Mouse (Mus musculus): Measurements from ENCODE around the gene Ankrd9. TPM values are rescaled to one million over a fixed set of nuclear protein-coding genes. Genes with fewer than 3 reads are reported as not detected.

The Ankrd9 gene
- total and polyA plus RNA-seq, 2 experiments from 2014 or later = 14.3 to 14.8 TPM

- Histone ChIP-seq H3K4me3 (ENCODE audit: low read length) (no peak overlapping the region), H3K9ac (replicated peaks; ENCODE audit: low read length) (no peak overlapping the region), H3K36me3 (ENCODE audit: insufficient read depth, low read length) (peaks cover 12% of the 10 kb centered on the region; the same call in 1 of the 2 replicates), H3K4me1 (ENCODE audit: insufficient read depth, low read length) (no peaks in the 10 kb centered on the region), H3K9me3 (ENCODE audit: low read length) (no peaks in the 10 kb centered on the region), H3K4me2 (ENCODE audit: low read depth, low read length) (no peak overlapping the region), H3K27me3 (ENCODE audit: insufficient read depth, low read length) (no peaks in the 10 kb centered on the region), H3K27ac (no peak overlapping the region)
- ATAC-seq (no peak), DNase-seq (ENCODE audit: low spot score) (no peak)
- 86% methylated on average over 6 of the region's 6 CpGs for WGBS
- TF ChIP-seq CTCF (IDR thresholded peaks at IDR 0.05; ENCODE audit: low read depth) = no peak
Observed at GRCm38 (mm10) chr12:110952628-110953385, 26.0 kb downstream of the Ankrd9 start.

GRCm38 (mm10) chr12:110951236-110951635 lies 27.6 kb downstream of the Ankrd9 start:
- Histone ChIP-seq H3K36me3 (ENCODE audit: insufficient read depth, low read length) (peaks cover 24% of the 10 kb centered on the region; the same call in 1 of the 2 replicates), H3K4me2 (ENCODE audit: low read depth, low read length) (no peak overlapping the region), H3K27ac (no peak overlapping the region), H3K4me3 (ENCODE audit: low read length) (no peak overlapping the region), H3K9me3 (ENCODE audit: low read length) (no peaks in the 10 kb centered on the region), H3K27me3 (ENCODE audit: insufficient read depth, low read length) (no peaks in the 10 kb centered on the region), H3K4me1 (ENCODE audit: insufficient read depth, low read length) (no peaks in the 10 kb centered on the region), H3K9ac (replicated peaks; ENCODE audit: low read length) (no peak overlapping the region)
- ATAC-seq (no peak), DNase-seq (ENCODE audit: low spot score) (no peak)
- 89% methylated on average over 7 of the region's 7 CpGs for WGBS
- 0 out of 2 replicates have a peak, but pooled peaks have one; percentile 6 for TF ChIP-seq CTCF (IDR thresholded peaks at IDR 0.05; ENCODE audit: low read depth)

DNA sequence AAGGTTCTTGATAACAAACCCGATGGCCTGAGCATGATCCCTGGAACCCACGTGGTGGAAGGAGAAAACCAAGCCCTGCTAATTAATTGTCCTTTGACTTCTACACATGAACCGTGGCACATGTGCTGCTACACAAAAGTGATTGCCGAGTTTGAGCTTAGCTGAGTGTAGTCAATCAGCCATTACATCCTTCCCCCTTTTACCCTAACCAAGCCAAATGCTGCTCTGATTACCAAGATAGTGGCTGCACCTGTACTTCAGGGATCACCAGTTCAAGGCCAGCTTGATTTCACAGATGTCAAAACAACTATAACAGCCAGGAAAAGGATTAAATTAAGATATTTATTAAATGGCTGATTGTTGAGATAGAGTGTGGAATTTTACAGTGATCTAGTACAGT lies 28.7 kb downstream of the Ankrd9 start:
- DNase-seq (ENCODE audit: low spot score) (no peak), ATAC-seq (no peak)
- no peak overlapping the region for H3K4me3 ChIP-seq (ENCODE audit: low read length)
- H3K4me1 ChIP-seq (ENCODE audit: insufficient read depth, low read length) = no peaks in the 10 kb centered on the region
- peaks cover 26% of the 10 kb centered on the region; the same call in 1 of the 2 replicates for H3K36me3 ChIP-seq (ENCODE audit: insufficient read depth, low read length)
- no peak overlapping the region for H3K4me2 ChIP-seq (ENCODE audit: low read depth, low read length)
- 83% methylated on average over 4 of the region's 4 CpGs for WGBS
- no peaks in the 10 kb centered on the region for H3K27me3 ChIP-seq (ENCODE audit: insufficient read depth, low read length)
- H3K27ac ChIP-seq = no peak overlapping the region
- H3K9ac ChIP-seq (replicated peaks; ENCODE audit: low read length) = no peak overlapping the region
- no peaks in the 10 kb centered on the region for H3K9me3 ChIP-seq (ENCODE audit: low read length)
- TF ChIP-seq CTCF (IDR thresholded peaks at IDR 0.05; ENCODE audit: low read depth) = no peak

- H3K27ac ChIP-seq = no peak overlapping the region
- DNase-seq (ENCODE audit: low spot score) = no peak
- H3K36me3 ChIP-seq (ENCODE audit: insufficient read depth, low read length) = peaks cover 29% of the 10 kb centered on the region; the same call in 1 of the 2 replicates
- no peak for TF ChIP-seq CTCF (IDR thresholded peaks at IDR 0.05; ENCODE audit: low read depth)
- H3K4me3 ChIP-seq (ENCODE audit: low read length) = no peak overlapping the region
- no peaks in the 10 kb centered on the region for H3K27me3 ChIP-seq (ENCODE audit: insufficient read depth, low read length)
- WGBS = 84% methylated on average over 1 of the region's 1 CpGs
- H3K4me2 ChIP-seq (ENCODE audit: low read depth, low read length) = no peak overlapping the region
- no peak for ATAC-seq
- H3K4me1 ChIP-seq (ENCODE audit: insufficient read depth, low read length) = no peaks in the 10 kb centered on the region
- H3K9me3 ChIP-seq (ENCODE audit: low read length) = no peaks in the 10 kb centered on the region
- no peak overlapping the region for H3K9ac ChIP-seq (replicated peaks; ENCODE audit: low read length)
Observed at GRCm38 (mm10) chr12:110949410-110949809, 29.4 kb downstream of the Ankrd9 start.

DNA sequence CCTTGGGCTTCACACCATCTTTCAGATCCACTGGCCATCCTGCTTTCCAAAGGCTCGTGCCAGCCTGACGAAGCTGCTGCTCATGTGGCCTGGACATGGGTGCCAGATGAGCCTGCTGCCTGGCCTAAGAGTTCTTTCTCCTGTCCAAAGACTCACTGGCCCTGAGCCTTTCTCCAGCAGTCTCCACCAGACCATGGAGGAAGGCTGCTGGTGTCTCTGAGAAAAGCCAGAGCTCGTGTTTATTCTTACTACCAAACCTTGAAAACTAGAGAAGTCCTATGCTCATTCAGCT lies 30.0 kb downstream of the Ankrd9 start:
- Histone ChIP-seq H3K4me2 (ENCODE audit: low read depth, low read length) (no peak overlapping the region), H3K9me3 (ENCODE audit: low read length) (no peaks in the 10 kb centered on the region), H3K27me3 (ENCODE audit: insufficient read depth, low read length) (no peaks in the 10 kb centered on the region), H3K9ac (replicated peaks; ENCODE audit: low read length) (no peak overlapping the region), H3K4me3 (ENCODE audit: low read length) (no peak overlapping the region), H3K27ac (no peak overlapping the region), H3K36me3 (ENCODE audit: insufficient read depth, low read length) (peaks cover 28% of the 10 kb centered on the region; the same call in 1 of the 2 replicates), H3K4me1 (ENCODE audit: insufficient read depth, low read length) (no peaks in the 10 kb centered on the region)
- ATAC-seq (no peak), DNase-seq (ENCODE audit: low spot score) (no peak)
- no peak for TF ChIP-seq CTCF (IDR thresholded peaks at IDR 0.05; ENCODE audit: low read depth)
- 91% methylated on average over 3 of the region's 3 CpGs for WGBS

DNA sequence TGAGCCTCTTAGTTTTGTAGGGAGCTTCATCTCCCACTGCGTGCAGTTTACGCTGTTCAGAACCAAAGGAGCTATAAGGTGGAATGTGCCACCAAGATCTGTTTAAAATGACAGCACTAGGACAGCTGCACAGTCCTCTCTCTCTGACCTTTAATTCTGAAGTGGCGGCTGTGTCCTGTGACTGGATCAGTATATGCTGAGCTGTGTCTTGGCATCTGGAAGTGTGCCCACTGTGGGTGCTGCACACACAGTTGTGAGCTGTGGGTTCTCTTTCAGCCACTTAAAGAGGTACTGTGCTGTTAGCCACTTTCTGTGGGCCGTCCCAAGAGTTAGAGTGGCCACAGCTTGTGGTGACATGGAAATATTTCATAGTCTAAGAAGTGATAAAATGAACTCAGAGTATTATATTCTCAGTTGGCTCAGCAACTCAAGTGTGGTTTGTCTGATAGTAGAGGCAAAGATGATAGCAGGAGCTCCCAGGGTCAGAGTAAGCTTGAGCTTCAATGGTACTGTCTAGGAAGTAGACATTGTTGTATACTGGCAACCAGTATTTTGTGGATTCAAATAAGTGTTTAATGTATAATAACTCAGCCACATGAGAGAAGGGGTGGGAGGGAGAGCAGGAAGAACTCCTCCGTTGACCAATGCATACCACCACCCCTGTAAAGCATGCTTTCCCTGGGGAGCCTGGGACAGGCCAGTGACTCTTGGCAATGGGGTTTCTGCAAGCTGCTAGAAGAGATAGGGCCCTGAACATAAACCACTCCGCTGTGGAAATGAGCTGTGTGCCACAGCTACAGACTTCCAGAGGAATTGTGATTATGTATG lies 30.5 kb downstream of the Ankrd9 start:
- DNase-seq (ENCODE audit: low spot score) = no peak
- ATAC-seq = no peak
- Histone ChIP-seq H3K9ac (replicated peaks; ENCODE audit: low read length) (no peak overlapping the region), H3K4me2 (ENCODE audit: low read depth, low read length) (no peak overlapping the region), H3K4me3 (ENCODE audit: low read length) (no peak overlapping the region), H3K9me3 (ENCODE audit: low read length) (no peaks in the 10 kb centered on the region), H3K36me3 (ENCODE audit: insufficient read depth, low read length) (peaks cover 28% of the 10 kb centered on the region; the same call in 1 of the 2 replicates), H3K27ac (no peak overlapping the region), H3K27me3 (ENCODE audit: insufficient read depth, low read length) (no peaks in the 10 kb centered on the region), H3K4me1 (ENCODE audit: insufficient read depth, low read length) (no peaks in the 10 kb centered on the region)
- WGBS = 95% methylated on average over 6 of the region's 6 CpGs
- no peak for TF ChIP-seq CTCF (IDR thresholded peaks at IDR 0.05; ENCODE audit: low read depth)

All from hindbrain, postnatal 0 days (tissue).